Mouse (Mus musculus) small intestine, adult 10 weeks (tissue): ENCODE results near the gene Fam122c. TPM values are rescaled to one million over a fixed set of nuclear protein-coding genes. Genes with fewer than 3 reads are reported as not detected.

Experiments used
- polyA plus RNA-seq: library from polyadenylated mRNA; stranded (reverse); fragments of 350-450 nt; fragmentation: Illumina TruSeq; extraction: RNeasy Lipid Tissue Mini Kit (QIAGEN cat#74804); gene quantifications from one replicate; pipeline ENCODE4 v1.2.3, GENCODE M21; 2014; ENCODE audit warnings: low replicate concordance

Gene Fam122c
- not detected for polyA plus RNA-seq

DNA sequence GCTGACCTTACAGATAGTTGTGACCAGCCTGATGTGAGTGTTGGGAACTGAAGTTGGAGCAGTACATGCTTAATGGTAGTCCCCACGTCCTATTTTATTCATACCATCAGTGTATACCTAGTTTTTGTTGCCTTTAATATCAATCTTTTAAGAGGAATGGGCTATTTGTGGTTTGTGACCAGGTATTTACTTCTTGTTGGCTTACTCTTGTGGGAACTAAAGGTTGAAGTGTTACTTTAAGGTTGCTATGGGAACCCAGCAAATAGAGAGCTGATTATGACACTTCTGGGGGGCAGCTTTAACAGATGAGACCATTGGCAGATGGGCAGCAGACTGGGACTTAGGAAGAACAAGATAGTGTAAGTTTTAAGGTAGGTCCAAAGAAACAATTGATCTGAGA is at the start of gene Fam122c:
Gene Fam122c, plus strand, starts transcription at position 301 of the 400 bp plus-strand sequence.

DNA sequence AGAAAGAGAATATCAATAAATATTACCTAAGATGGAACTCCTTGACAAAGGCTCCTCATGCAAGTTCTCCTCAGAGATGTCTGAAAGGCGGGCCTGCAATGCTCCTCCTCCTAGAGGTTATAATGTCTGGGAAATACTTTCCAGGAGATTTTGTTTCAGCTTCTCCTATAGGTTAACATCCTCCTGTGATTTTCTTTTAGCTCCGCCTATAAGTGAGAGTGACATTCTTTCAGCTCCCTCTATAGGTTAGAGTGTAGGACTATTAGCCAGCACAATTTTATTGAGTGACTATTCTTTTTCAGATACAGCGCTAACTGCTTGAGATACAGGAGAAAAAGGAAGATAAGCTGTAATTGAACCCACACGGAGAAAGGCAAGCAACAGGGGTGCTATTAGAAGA is 33.2 kb upstream of the Fam122c start, which contains the start of gene Plac1:
Gene Plac1, minus strand, starts transcription at position 101 of the 400 bp plus-strand sequence.

DNA sequence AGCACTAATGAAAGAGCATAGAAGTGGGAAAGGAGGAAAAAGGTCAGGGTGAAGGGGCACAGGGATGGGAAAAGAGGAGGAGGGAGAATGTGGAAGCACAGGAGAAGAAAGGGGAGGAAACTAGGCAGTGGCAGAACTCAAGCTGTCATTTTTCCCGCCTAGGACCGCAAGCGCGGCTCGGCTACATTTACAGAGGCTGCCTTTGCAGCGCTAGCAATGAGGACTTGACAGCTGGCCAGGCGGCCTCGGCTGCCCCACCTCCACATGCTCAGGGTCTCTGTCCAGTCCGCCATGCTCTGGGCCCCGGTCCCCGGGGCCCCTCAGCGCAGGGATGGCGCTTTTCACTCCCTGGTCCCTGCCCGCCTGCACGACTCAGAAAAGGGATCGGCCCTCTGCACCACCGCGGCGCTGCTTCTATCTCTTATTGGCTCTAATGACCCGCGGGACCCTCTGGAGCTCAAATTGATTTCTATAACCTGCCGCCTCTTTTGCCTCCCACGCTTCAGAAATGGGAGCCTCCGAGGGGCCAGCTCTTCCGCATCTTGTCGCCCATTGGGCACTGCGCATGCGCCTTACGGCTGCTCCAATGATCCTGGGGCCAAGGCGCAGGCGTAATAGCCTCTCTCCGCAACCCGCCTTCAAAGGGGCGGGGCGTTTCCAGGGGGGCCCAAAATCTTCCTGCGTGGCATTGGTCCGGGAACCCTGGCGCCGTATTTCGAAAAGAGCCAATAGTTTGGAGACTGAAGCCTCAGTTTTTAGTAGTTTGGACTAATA is 3.7 kb upstream of the Fam122c start, which contains the start of gene Fam122b:
Gene Fam122b, minus strand, starts transcription at position 517 of the 774 bp plus-strand sequence.

DNA sequence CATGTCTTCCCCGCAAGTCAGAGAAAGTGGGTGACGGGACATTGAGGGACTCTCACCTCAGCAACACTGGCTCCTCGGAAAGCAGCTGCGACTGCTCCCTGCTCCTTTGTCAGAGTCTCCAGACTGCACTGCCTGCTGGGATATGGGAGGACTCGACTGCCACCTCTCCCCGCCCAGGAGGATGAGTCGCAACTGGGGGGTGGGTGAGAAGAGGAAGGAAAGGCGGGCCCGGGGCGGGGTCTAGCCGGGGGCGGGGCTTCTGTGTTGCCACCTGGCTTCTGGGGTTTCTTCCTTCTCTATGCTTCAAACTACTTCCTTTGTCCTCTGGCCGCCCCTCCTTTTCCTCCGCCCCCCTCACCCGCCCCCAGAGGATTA is 97.1 kb downstream of the Fam122c start, which contains the start of gene Mospd1:
Gene Mospd1, minus strand, starts transcription at position 137 of the 375 bp plus-strand sequence.

Other genes with a start within 250 kb of the Fam122c start
- gene Plac1, start 33.3 kb upstream of the Fam122c start, polyA plus RNA-seq = not detected
- gene Fam122b, start 3.6 kb upstream of the Fam122c start, polyA plus RNA-seq = 16.0 TPM
- gene Mospd1, start 97.1 kb downstream of the Fam122c start, polyA plus RNA-seq = 70.9 TPM
- not detected for gene Etd, start 161.5 kb downstream of the Fam122c start, polyA plus RNA-seq